Mouse (Mus musculus): ENCODE data around the gene Rfx4.

Gene Rfx4

DNA sequence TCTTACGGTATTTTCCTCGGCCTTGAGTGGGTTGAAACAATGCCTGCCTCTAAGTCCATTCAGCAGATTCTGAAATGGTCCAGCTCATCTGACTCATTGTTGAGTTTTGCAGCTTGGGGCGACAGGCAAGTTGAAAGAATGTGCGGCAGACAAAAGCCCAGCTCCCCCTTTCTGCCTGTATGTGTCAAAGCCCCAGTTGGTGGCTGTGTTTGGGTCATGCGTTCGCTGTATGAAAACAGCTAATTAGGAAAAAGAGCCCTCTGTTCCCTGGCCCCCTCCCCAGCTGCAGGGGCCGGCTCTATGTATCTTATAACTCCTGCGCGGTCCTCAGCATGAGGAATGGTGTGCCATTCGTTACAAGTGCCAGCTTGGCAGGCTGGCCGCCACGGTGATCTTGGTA is 115.4 kb downstream of the Rfx4 start:
- no peak for DNase-seq (ENCODE audit: low spot score)

DNA sequence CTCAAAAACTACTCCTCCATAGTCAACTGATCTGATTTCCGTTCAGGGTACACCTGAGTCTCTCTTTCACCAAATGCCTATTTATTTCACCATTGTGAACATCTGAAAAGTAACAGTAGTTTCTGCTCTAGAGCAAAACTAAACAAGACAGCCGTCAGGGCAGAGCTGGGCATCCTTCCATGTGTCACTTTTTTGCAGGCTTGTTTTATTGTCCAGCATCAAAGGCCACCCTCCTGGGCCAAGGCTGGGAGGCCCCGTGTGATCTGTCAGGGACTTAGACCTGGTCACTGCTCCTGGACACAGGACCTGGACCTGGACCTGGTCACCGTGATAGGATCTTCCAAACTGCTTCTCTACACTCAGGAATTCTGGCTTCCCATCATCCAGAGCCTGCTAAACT is 116.1 kb downstream of the Rfx4 start:
- DNase-seq (ENCODE audit: low spot score) = no peak

- DNase-seq (ENCODE audit: low spot score) = no peak
Measured at GRCm38 (mm10) chr10:84879823-84880571, 124.1 kb downstream of the Rfx4 start.

- DNase-seq (ENCODE audit: low spot score) = no peak
Measured at GRCm38 (mm10) chr10:84882528-84882927, 126.7 kb downstream of the Rfx4 start.

GRCm38 (mm10) chr10:84885341-84885884 is 129.6 kb downstream of the Rfx4 start:
- no peak for DNase-seq (ENCODE audit: low spot score)

DNA sequence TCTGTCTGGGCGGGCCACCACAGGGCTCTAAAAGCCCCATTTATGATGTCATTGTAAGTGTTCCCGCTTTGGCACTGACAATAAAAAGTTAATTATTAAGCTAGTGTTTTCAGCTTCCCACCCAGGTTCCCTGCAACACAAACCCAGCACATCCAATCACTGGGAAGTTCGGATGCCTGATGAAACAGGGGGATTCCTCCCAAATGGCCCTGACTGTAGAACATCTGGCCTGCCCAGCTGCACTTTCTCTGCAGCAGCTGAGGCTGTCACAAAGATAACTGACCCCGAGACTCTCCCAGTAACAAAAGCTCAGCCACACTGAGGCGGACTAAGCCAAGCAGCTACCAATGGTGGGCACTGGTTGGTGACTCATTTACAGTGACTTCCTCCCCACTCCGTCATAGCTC is 130.4 kb downstream of the Rfx4 start:
- DNase-seq (ENCODE audit: low spot score) = peak; percentile 30

DNA sequence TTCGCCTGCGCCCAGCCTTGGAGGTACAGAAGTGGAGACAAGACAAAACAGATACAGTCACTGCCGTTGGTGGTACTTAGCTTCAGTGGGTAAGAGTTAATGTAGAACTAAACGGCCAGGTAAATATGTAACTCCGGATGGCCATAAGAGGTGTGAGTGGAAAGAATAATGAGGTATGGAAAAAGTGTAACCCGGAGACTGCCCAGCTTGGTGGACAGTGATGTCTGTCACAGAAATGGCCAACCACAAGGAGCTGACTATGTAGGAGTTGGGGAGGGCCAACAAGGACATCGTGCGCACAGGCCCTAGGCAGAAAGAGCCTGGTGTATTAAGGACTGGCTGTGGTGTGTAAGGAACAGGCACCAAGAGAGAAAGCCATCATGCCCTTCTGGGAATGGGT is 130.9 kb downstream of the Rfx4 start:
- no peak for DNase-seq (ENCODE audit: low spot score)

GRCm38 (mm10) chr10:84889096-84889846 is 133.4 kb downstream of the Rfx4 start:
- DNase-seq (ENCODE audit: low spot score) = no peak

- DNase-seq (ENCODE audit: low spot score) = no peak
Measured at GRCm38 (mm10) chr10:84895810-84896358, 140.0 kb downstream of the Rfx4 start.

- no peak for DNase-seq (ENCODE audit: low spot score)
Measured at GRCm38 (mm10) chr10:84896941-84897930, 141.4 kb downstream of the Rfx4 start.

- DNase-seq (ENCODE audit: low spot score) = no peak
Measured at GRCm38 (mm10) chr10:84898144-84898979, 142.5 kb downstream of the Rfx4 start.

GRCm38 (mm10) chr10:84901676-84902075 is 145.8 kb downstream of the Rfx4 start:
- DNase-seq (ENCODE audit: low spot score) = no peak

GRCm38 (mm10) chr10:84902213-84902612 is 146.4 kb downstream of the Rfx4 start:
- DNase-seq (ENCODE audit: low spot score) = peak; percentile 42

DNA sequence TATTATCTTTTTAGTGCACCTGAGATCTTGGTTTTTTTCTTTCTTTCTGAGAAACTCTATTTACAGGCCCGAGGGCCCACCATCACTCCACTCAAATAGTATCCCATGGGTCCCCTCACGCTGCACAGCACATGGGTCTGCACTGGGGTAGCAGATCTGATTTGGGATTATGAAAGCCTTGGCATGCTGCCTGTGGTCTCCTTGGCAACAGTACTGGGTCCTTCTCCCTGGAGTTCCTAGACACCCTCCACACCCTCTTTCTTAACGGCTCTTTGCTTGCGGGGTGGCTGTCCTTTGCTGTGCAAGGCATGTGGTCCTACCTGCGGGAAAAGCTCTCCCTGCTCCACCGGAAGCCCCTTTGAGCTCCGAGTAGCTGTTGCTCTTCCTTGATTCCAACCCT is 147.4 kb downstream of the Rfx4 start:
- DNase-seq (ENCODE audit: low spot score) = peak; percentile 70

DNA sequence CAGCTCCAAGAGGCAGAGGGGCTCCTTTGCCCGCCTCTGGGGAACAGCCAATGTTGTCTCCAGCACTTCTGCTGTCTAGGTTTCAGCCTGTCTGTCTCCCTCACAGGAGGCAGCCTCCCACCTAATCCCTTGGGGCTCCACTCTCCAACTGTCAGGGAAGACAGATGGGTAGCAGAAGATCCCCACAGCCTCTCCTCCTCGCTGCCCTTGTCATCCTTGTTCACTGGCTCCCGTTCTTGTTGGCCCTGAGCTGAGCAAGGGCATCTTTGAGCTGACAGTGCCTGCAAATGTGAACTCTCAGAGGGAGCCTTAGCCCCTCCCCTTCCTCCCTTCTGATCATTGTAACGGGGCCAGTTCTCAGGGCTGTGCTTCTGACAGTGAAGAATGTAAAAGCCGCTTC is 147.9 kb downstream of the Rfx4 start:
- DNase-seq (ENCODE audit: low spot score) = peak; percentile 67

DNA sequence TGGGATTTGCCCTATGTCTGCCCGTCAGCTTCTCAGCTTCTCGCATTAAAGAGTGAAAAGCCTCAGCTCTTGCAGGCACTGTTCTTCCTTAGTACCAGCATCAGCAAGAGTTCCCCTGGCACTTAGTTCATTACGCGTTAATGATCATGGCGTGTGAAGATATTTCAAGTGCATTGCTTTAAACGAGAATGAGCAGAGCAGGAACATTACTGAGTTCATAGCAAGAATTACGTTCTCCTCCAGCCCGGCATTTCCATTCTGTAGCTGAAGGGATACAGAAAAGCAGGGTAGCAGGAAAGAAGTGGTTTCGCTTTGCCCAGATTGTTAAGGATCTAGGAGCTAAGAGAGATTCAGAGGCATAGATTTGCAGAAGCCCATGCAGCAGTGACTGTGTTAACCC is 151.0 kb downstream of the Rfx4 start:
- DNase-seq (ENCODE audit: low spot score) = no peak

GRCm38 (mm10) chr10:84908006-84908405 is 152.1 kb downstream of the Rfx4 start:
- DNase-seq (ENCODE audit: low spot score) = no peak

- DNase-seq (ENCODE audit: low spot score) = no peak
Measured at GRCm38 (mm10) chr10:84908471-84908870, 152.6 kb downstream of the Rfx4 start.

DNA sequence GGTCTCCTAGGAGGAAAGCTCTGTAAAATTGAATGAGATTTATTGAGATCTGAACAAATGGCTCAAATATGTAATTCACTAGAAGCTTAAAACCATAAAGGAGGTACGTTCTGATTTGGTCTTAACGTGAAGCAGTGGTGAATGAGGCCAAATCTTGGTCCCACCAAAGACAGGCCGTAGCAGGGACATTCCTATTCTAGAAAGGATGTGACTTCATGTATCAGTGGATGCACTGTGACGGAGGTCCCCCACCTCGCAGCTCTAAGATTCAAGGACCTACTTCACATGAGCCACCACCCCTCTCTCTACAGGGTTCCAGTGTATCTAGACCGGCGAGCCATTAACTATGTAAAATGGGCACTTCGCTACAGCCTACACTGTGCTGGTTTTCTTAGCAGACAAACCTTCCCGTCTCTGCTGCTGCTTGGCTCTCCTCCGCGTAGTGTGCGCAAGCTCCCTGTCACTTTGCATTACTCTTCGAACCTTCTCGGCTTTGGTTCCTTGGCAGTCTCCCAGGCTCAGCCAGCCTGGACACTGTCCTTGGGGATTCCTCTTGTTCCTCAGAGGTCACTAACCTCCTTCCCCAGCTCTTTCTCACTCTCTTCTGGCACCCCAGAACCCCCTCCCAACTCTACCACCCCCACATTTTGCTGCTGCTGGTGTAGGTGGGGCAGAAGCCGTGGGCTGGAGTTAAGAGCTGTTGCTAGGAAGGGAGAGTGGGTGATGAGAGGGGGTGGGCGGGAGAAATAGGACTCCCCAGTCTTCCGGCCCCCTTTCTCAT is 153.3 kb downstream of the Rfx4 start:
- no peak for DNase-seq (ENCODE audit: low spot score)

GRCm38 (mm10) chr10:84910194-84910593 is 154.3 kb downstream of the Rfx4 start:
- DNase-seq (ENCODE audit: low spot score) = no peak

Measured in MN1 (cell line).